Mouse (Mus musculus) forebrain, embryonic 11.5 days (tissue): ENCODE results near the gene Zap70. TPM values are rescaled to one million over a fixed set of nuclear protein-coding genes. Genes with fewer than 3 reads are reported as not detected.
A peak's percentile ranks its signal among the peaks of the same experiment; 100 is the strongest.

Experiments used
- ATAC-seq: fragments of 200-750 bp; cut with Nextera tagmentation; replicated peaks from 2 replicates; pipeline ENCODE4 v1.8.0; 2017; ENCODE audit warnings: moderate TSS enrichment; ENCODE audit not compliant: low FRiP score
- DNase-seq: peaks from one replicate; pipeline ENCODE4 v3.0.0-alpha.2; 2017; ENCODE audit warnings: low spot score
- H3K27ac ChIP-seq: fragments of 300-500 bp; sonication (generic); 2 replicates; pipeline ENCODE4 v1.5.1; 2014; ENCODE audit warnings: low read depth, low read length
- H3K27me3 ChIP-seq: fragments of 300-500 bp; sonication (generic); 2 replicates; pipeline ENCODE4 v1.6.1; 2014; ENCODE audit warnings: mild to moderate bottlenecking, low read length, mixed read lengths; ENCODE audit not compliant: control insufficient read depth, insufficient read depth
- H3K36me3 ChIP-seq: fragments of 300-500 bp; sonication (generic); 2 replicates; pipeline ENCODE4 v1.6.1; 2014; ENCODE audit warnings: mild to moderate bottlenecking, low read length, moderate library complexity, mixed read lengths; ENCODE audit not compliant: control insufficient read depth, insufficient read depth
- H3K4me1 ChIP-seq: fragments of 300-500 bp; sonication (generic); replicated peaks from 2 replicates; pipeline ENCODE4 v1.6.1; 2014; ENCODE audit warnings: low read length, mixed read lengths; ENCODE audit not compliant: control insufficient read depth, insufficient read depth
- H3K4me2 ChIP-seq: fragments of 300-500 bp; sonication (generic); 2 replicates; pipeline ENCODE4 v1.6.1; 2014; ENCODE audit warnings: low read depth, mild to moderate bottlenecking, low read length, moderate library complexity, mixed read lengths; ENCODE audit not compliant: severe bottlenecking
- H3K4me3 ChIP-seq: fragments of 300-500 bp; sonication (generic); 2 replicates; pipeline ENCODE4 v1.5.1; 2014; ENCODE audit warnings: low read depth, low read length
- H3K9ac ChIP-seq: fragments of 300-500 bp; sonication (generic); 2 replicates; pipeline ENCODE4 v1.6.1; 2014; ENCODE audit warnings: low read length
- H3K9me3 ChIP-seq: fragments of 300-500 bp; sonication (generic); 2 replicates; pipeline ENCODE4 v1.6.1; 2016; ENCODE audit warnings: low read length, mixed read lengths; ENCODE audit not compliant: control insufficient read depth
- WGBS: fragments of 180-500 bp; shearing (Covaris S2); extraction: QIAGEN DNeasy Blood & Tissue Kit; methylation state at CpG from one replicate; pipeline ENCODE4 v1.1.7; 2014; 5-methylcytosine and 5-hydroxymethylcytosine counted together
- polyA plus RNA-seq: library from polyadenylated mRNA; unstranded; fragments of >200 nt; fragmentation: Nextera tagmentation; extraction: Ambion mirVana; gene quantifications from 2 replicates; pipeline ENCODE4 v1.2.1, GENCODE M21; 2014

Gene Zap70
- polyA plus RNA-seq, 1 experiment from 2014 or later = 0.37 TPM

GRCm38 (mm10) chr1:36804833-36805232, 43.2 kb downstream of the Zap70 start:
- no peak for ATAC-seq
- no peak overlapping the region for H3K4me2 ChIP-seq
- no peaks in the 10 kb centered on the region for H3K9me3 ChIP-seq
- no peak overlapping the region for H3K9ac ChIP-seq
- no peaks in the 10 kb centered on the region for H3K4me1 ChIP-seq
- no peak overlapping the region for H3K27ac ChIP-seq
- H3K27me3 ChIP-seq = no peaks in the 10 kb centered on the region
- 95% methylated on average over 4 of the region's 4 CpGs for WGBS
- H3K4me3 ChIP-seq = no peak overlapping the region
- peaks cover 9% of the 10 kb centered on the region; the same call in 1 of the 2 replicates for H3K36me3 ChIP-seq
- DNase-seq = no peak

- DNase-seq (no peak), ATAC-seq (no peak)
- Histone ChIP-seq H3K36me3 (peaks cover 12% of the 10 kb centered on the region; the same call in 1 of the 2 replicates), H3K4me1 (no peaks in the 10 kb centered on the region), H3K4me2 (no peak overlapping the region), H3K9me3 (no peaks in the 10 kb centered on the region), H3K27ac (no peak overlapping the region), H3K9ac (no peak overlapping the region), H3K27me3 (no peaks in the 10 kb centered on the region), H3K4me3 (no peak overlapping the region)
- 97% methylated on average over 7 of the region's 7 CpGs for WGBS
These were observed 44.7 kb downstream of the Zap70 start for GRCm38 (mm10) chr1:36806181-36806905.

GRCm38 (mm10) chr1:36807086-36807485, 45.5 kb downstream of the Zap70 start:
- Histone ChIP-seq H3K27ac (no peak overlapping the region), H3K4me1 (no peaks in the 10 kb centered on the region), H3K9ac (no peak overlapping the region), H3K36me3 (peaks cover 15% of the 10 kb centered on the region; the same call in 1 of the 2 replicates), H3K4me3 (no peak overlapping the region), H3K9me3 (no peaks in the 10 kb centered on the region), H3K27me3 (no peaks in the 10 kb centered on the region), H3K4me2 (no peak overlapping the region)
- DNase-seq = peak; percentile 24
- no peak for ATAC-seq
- WGBS = 90% methylated on average over 1 of the region's 1 CpGs

GRCm38 (mm10) chr1:36807782-36808565, 46.4 kb downstream of the Zap70 start:
- no peaks in the 10 kb centered on the region for H3K9me3 ChIP-seq
- peaks cover 15% of the 10 kb centered on the region; the same call in 1 of the 2 replicates for H3K36me3 ChIP-seq
- DNase-seq (peak; percentile 46), ATAC-seq (no peak)
- 95% methylated on average over 14 of the region's 14 CpGs for WGBS
- no peaks in the 10 kb centered on the region for H3K4me1 ChIP-seq
- H3K27me3 ChIP-seq = no peaks in the 10 kb centered on the region
- no peak overlapping the region for H3K27ac ChIP-seq
- H3K4me2 ChIP-seq = no peak overlapping the region
- H3K9ac ChIP-seq = no peak overlapping the region
- H3K4me3 ChIP-seq = no peak overlapping the region

GRCm38 (mm10) chr1:36811806-36812205, 50.2 kb downstream of the Zap70 start:
- no peak overlapping the region for H3K4me2 ChIP-seq
- no peak overlapping the region for H3K4me3 ChIP-seq
- H3K9me3 ChIP-seq = no peaks in the 10 kb centered on the region
- H3K36me3 ChIP-seq = peaks cover 14% of the 10 kb centered on the region; the same call in 1 of the 2 replicates
- H3K27me3 ChIP-seq = no peaks in the 10 kb centered on the region
- H3K4me1 ChIP-seq = no peaks in the 10 kb centered on the region
- ATAC-seq (no peak), DNase-seq (no peak)
- 96% methylated on average over 7 of the region's 7 CpGs for whole genome bisulfite sequencing
- no peak overlapping the region for H3K27ac ChIP-seq
- no peak overlapping the region for H3K9ac ChIP-seq

GRCm38 (mm10) chr1:36813415-36813814, 51.8 kb downstream of the Zap70 start:
- 95% methylated on average over 7 of the region's 7 CpGs for WGBS
- no peak overlapping the region for H3K4me3 ChIP-seq
- no peak overlapping the region for H3K4me2 ChIP-seq
- no peaks in the 10 kb centered on the region for H3K27me3 ChIP-seq
- peaks cover 6% of the 10 kb centered on the region; the same call in 1 of the 2 replicates for H3K36me3 ChIP-seq
- H3K4me1 ChIP-seq = no peaks in the 10 kb centered on the region
- DNase-seq (peak; percentile 14), ATAC-seq (no peak)
- H3K27ac ChIP-seq = no peak overlapping the region
- H3K9ac ChIP-seq = no peak overlapping the region
- no peaks in the 10 kb centered on the region for H3K9me3 ChIP-seq

- WGBS = 85% methylated on average over 5 of the region's 5 CpGs
- DNase-seq (no peak), ATAC-seq (no peak)
- Histone ChIP-seq H3K4me3 (no peak overlapping the region), H3K27ac (no peak overlapping the region), H3K9ac (no peak overlapping the region), H3K36me3 (peaks cover 6% of the 10 kb centered on the region; the same call in 1 of the 2 replicates), H3K9me3 (no peaks in the 10 kb centered on the region), H3K4me1 (no peaks in the 10 kb centered on the region), H3K4me2 (no peak overlapping the region), H3K27me3 (no peaks in the 10 kb centered on the region)
These were observed 52.8 kb downstream of the Zap70 start for GRCm38 (mm10) chr1:36814271-36814903.

GRCm38 (mm10) chr1:36815166-36815565, 53.6 kb downstream of the Zap70 start:
- peaks cover 4% of the 10 kb centered on the region; the same call in 1 of the 2 replicates for H3K36me3 ChIP-seq

More at GRCm38 (mm10) chr1:36815166-36815565, 53.6 kb downstream of the Zap70 start:
- H3K27me3 ChIP-seq = no peaks in the 10 kb centered on the region
- no peak overlapping the region for H3K27ac ChIP-seq
- ATAC-seq = no peak
- H3K9me3 ChIP-seq = no peaks in the 10 kb centered on the region
- H3K4me3 ChIP-seq = no peak overlapping the region
- no peak for DNase-seq
- H3K9ac ChIP-seq = no peak overlapping the region
- WGBS = 92% methylated on average over 6 of the region's 6 CpGs
- no peaks in the 10 kb centered on the region for H3K4me1 ChIP-seq
- no peak overlapping the region for H3K4me2 ChIP-seq
